Mouse (Mus musculus): Measurements from ENCODE around the gene Rnf213. TPM values are rescaled to one million over a fixed set of nuclear protein-coding genes. Genes with fewer than 3 reads are reported as not detected.

Gene Rnf213
- 2.1 and 5.3 TPM in 2 replicates for polyA plus RNA-seq (2012; rRNA removed)

DNA sequence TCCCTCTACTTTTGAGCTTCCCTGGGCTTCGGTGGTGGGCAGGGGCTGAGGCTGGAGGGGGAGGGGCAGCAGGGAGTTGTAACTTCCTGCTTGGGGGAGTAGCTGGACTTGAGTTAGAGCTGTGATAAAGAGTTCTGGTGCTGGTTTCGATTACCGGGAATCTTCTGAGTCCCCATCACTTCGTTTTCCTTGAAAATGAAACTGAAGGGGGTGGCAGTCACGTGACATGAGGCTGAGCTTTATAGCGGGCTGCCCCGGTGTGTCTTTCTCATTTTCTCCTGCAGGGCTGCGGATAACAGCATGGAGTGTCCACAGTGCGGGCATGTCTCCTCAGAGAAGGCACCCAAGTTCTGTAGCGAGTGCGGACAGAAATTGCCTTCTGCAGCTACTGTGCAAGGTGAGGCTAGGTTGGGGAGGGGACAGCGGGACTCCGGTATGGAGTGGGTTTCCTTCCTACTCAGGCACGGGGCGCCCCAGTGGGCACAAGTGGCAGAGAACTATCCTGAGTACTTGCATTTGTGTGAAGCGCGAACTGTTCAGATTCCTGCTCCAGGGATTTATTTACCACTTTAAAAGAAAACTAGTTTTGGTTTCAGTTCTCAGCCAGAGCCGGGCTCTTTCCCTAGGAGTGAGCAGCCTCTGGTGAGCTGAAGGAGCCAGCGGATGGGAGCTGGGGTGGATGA lies at the start of gene Rnf213:
TSS of gene Rnf213 (plus strand) at position 301 of the 683 bp plus-strand sequence.

DNA sequence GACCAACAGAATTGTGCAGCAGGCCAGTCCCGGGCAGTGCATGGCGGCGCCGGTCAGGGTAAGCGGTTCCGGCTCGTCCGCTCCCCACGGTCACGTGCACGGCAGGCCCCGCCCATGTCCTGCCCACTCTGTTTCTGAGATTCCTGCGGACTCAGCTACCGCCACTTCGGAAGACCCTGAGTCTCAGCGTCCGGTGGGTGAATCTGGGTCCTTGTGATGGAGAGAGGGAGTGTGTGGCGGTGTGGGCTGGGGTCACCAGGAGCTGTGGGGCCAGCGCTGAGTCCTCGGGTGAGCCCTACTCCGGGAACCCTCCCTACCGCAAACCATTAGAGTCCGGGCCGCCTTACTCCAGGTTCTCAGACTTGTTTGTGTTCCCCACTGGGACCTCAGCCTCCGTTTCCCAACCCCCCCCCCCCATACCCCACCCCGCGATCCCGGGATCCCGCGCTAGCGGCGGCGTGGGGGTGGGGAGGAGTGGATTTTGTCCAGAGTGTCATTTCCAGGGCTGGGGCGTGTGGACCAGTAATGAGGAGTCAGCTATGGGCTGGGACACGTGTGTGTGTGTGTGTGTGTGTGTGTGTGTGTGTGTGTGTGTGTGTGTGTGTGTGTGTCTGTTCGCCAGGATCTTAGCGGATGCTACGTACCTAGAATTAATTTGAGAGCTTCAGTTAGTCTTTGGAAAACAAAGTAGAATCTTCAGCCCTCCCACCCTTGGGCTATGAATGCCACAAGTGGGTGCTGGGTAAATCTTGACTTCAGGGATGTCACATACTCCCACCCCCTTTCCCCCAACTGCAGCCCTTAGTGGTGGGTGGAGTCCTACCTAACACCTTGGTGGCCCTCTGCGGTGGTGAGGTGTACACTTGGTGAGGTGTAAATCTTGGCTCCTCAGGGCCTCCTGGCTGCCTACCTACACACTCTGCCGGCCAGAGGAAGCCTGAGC lies 37.2 kb upstream of the Rnf213 start, which contains the start of the genes Sgsh and Slc26a11:
TSS of gene Sgsh (minus strand) at position 94 of the 943 bp plus-strand sequence.
TSS of gene Slc26a11 (plus strand) at position 115 of the 943 bp plus-strand sequence.

DNA sequence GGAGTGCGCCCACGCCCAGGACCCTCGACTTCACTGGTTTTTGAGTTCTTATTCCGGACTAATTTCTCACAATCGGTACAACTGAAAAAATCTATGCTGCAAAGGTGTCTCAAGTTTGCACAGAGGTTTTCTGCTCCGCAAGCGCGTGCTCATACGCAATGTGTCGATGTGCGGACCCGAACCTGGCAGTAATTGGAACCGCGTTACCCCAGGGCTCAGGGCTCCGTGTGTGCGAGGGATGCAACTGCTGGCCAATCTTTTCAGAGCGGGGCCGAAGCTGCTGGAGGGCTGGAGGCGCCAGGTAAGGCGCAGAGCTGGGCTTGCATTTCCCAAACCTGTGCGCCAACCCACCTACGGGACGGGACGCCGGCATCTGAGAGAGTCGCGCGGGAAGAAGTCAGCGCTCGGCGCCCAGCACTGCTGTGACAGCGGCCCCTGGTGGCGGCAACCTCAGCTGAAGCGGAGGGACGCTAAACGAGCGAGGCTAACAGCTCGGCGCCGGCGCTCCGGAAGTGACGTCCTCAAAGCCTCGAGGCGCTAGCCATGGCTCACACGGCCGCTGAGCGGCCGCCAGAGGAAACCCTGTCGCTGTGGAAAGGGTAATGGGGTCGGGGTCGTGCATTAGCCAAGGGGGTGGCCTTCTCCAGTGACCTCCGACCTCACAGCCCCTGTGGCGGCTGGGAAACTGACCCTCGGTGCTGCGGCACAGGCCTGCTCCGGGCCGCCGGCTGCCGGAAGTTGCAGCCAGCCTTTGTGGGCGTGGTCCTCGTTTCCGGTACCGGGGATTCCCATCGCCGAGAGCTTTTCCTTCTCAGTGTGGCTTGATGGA lies 98.2 kb downstream of the Rnf213 start, which contains the start of gene Endov:
TSS of gene Endov (plus strand) at position 487 of the 829 bp plus-strand sequence.

Other genes with a start within 250 kb of the Rnf213 start
- 36.8 and 38.2 TPM in 2 replicates for gene Tbc1d16, start 164.6 kb upstream of the Rnf213 start, polyA plus RNA-seq (2012; rRNA removed)
- 12.2 and 15.1 TPM in 2 replicates for gene Ccdc40, start 164.5 kb upstream of the Rnf213 start, polyA plus RNA-seq (2012; rRNA removed)
- 26.6 and 38.0 TPM in 2 replicates for gene Gaa, start 125.2 kb upstream of the Rnf213 start, polyA plus RNA-seq (2012; rRNA removed)
- gene Eif4a3, start 93.0 kb upstream of the Rnf213 start, polyA plus RNA-seq (2012; rRNA removed) = 259 and 260 TPM in 2 replicates
- 0.10 and 0.17 TPM in 2 replicates for gene Card14, start 85.3 kb upstream of the Rnf213 start, polyA plus RNA-seq (2012; rRNA removed)
- gene Sgsh, start 37.6 kb upstream of the Rnf213 start, polyA plus RNA-seq (2012; rRNA removed) = 4.3 and 5.2 TPM in 2 replicates
- gene Slc26a11, start 37.5 kb upstream of the Rnf213 start, polyA plus RNA-seq (2012; rRNA removed) = 6.7 and 11.3 TPM in 2 replicates
- gene Endov, start 98.2 kb downstream of the Rnf213 start, polyA plus RNA-seq (2012; rRNA removed) = 32.5 and 33.6 TPM in 2 replicates
- 2.4 and 3.9 TPM in 2 replicates for gene Nptx1, start 154.7 kb downstream of the Rnf213 start, polyA plus RNA-seq (2012; rRNA removed)
- 21.0 and 24.9 TPM in 2 replicates for gene Rptor, start 209.8 kb downstream of the Rnf213 start, polyA plus RNA-seq (2012; rRNA removed)